Mouse (Mus musculus): ENCODE results near the gene Ubl7. TPM values are rescaled to one million over a fixed set of nuclear protein-coding genes. Genes with fewer than 3 reads are reported as not detected.

Gene Ubl7
- polyA plus RNA-seq, 1 experiment = 62.0 TPM

DNA sequence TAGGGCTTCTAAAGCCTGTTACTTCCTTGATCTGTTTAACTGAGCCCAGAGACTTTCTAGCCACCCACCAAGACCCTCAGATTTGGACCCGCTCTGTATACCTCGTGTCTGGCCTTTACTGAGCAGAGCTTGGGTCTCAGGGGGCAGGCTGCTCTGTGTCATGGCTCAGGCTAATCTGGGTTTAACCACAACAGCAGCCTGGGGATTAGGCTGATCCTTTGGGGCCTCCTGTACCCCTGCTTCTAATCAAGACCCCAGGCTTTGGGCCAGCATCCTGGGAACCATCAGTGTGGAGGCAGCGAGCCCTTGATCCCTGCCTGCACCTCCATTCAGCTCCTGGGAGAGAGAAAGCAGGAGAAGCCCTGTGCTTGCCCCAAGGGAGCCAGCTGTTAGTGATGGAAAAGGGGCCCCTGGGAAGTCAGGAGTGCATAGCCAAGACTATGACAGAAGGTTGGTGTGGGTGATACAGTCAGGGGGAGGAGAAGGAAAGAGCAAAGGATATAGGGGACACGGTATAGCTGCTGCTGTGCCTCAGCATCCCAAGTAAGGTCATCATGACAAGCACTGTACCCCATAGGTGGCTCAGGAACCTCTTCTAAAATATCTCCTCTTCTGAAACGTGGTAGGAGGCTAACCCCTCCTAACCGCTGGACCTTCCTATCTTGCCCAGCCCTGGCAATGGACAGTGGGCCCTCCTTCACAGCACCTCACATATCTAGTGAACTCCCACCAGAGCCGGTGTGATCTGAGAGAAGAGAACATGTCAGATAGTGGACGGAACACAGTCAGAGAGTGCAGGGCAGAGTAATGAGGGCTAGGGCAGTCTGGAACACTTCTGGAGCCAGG, 35.2 kb downstream of the Ubl7 start:
- Histone ChIP-seq H3ac (ENCODE audit: control insufficient read depth, insufficient read length) (no peak overlapping the region), H3K36me3 (ENCODE audit: control insufficient read depth, insufficient read depth) (no peaks in the 10 kb centered on the region), H3K79me2 (ENCODE audit: control insufficient read depth, insufficient read depth) (peaks cover 97% of the 10 kb centered on the region), H3K4me2 (ENCODE audit: low read depth) (no peak overlapping the region), H3K4me3 (no peak overlapping the region), H3K27me3 (ENCODE audit: control insufficient read depth, insufficient read depth, insufficient read length) (no peaks in the 10 kb centered on the region)
- TF ChIP-seq USF1 (IDR thresholded peaks at IDR 0.05; ENCODE audit: low read depth) (no peak), REST (IDR thresholded peaks at IDR 0.05; ENCODE audit: insufficient read depth, insufficient read length) (no peak), TCF12 (IDR thresholded peaks at IDR 0.05; ENCODE audit: insufficient read depth, poor library complexity, severe bottlenecking) (no peak), POLR2AphosphoS2 (IDR thresholded peaks at IDR 0.05; ENCODE audit: insufficient read length, low read depth) (no peak), MAX (IDR thresholded peaks at IDR 0.05; ENCODE audit: low read depth) (no peak), E2F4 (IDR thresholded peaks at IDR 0.05; ENCODE audit: insufficient read depth) (no peak), POLR2A (IDR thresholded peaks at IDR 0.05; ENCODE audit: insufficient read length, low read depth) (no peak), SRF (IDR thresholded peaks at IDR 0.05; ENCODE audit: control insufficient read depth, insufficient read length, low read depth) (no peak), TCF3 (IDR thresholded peaks at IDR 0.05; ENCODE audit: insufficient read length, low read depth) (no peak), CEBPB (IDR thresholded peaks at IDR 0.05; ENCODE audit: insufficient read depth, poor library complexity, severe bottlenecking) (no peak), MYOD1 (IDR thresholded peaks at IDR 0.05; ENCODE audit: control insufficient read depth in 1 of 3, insufficient read length in 2 of 3, low read depth in 2 of 3) (no peak), MYOG (IDR thresholded peaks at IDR 0.05; ENCODE audit: control insufficient read depth in 1 of 3, insufficient read depth in 1 of 3, insufficient read length in 2 of 3, low read depth in 2 of 3) (no peak)

DNA sequence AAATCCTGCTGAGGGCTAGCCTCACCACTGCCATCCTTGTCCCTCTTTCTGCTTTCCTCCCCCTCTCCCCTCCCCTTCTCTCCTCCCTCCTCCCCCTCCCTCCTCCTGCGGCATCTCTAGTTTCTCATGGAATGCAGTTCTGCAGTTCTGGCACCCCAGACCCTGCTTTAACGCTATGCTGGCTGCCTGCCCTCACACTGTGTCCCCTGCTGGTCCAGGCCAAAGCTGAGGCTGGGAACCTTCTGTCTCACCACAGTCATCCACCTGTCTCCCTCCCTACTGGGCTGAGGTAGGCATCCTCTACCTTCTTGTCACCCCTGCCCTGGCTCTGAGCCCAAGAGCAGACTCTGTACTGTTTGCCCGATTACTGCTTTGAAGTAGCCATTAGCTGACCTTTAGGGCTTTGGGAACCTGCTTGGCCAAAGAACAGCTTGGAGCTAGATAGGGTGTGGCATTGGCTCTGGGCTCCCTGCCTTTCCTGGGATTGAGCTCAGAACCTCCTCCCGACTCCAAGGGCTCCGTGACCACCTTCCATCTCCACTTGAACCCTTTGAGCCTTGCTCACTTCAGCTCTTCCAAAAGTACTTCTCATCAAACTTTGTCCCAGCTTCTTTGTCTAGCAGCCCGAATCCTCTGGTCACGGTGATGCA, 36.7 kb downstream of the Ubl7 start:
- Histone ChIP-seq H3K79me2 (ENCODE audit: control insufficient read depth, insufficient read depth) (peaks cover 96% of the 10 kb centered on the region), H3K4me2 (ENCODE audit: low read depth) (peak overlapping the region; percentile 67), H3K4me3 (no peak overlapping the region), H3ac (ENCODE audit: control insufficient read depth, insufficient read length) (no peak overlapping the region), H3K27me3 (ENCODE audit: control insufficient read depth, insufficient read depth, insufficient read length) (no peaks in the 10 kb centered on the region), H3K36me3 (ENCODE audit: control insufficient read depth, insufficient read depth) (no peaks in the 10 kb centered on the region)
- TF ChIP-seq MAX (IDR thresholded peaks at IDR 0.05; ENCODE audit: low read depth) (no peak), MYOG (IDR thresholded peaks at IDR 0.05; ENCODE audit: control insufficient read depth in 1 of 3, insufficient read depth in 1 of 3, insufficient read length in 2 of 3, low read depth in 2 of 3) (no peak), TCF12 (IDR thresholded peaks at IDR 0.05; ENCODE audit: insufficient read depth, poor library complexity, severe bottlenecking) (no peak), REST (IDR thresholded peaks at IDR 0.05; ENCODE audit: insufficient read depth, insufficient read length) (no peak), SRF (IDR thresholded peaks at IDR 0.05; ENCODE audit: control insufficient read depth, insufficient read length, low read depth) (no peak), POLR2AphosphoS2 (IDR thresholded peaks at IDR 0.05; ENCODE audit: insufficient read length, low read depth) (no peak), USF1 (IDR thresholded peaks at IDR 0.05; ENCODE audit: low read depth) (no peak), CEBPB (IDR thresholded peaks at IDR 0.05; ENCODE audit: insufficient read depth, poor library complexity, severe bottlenecking) (no peak), TCF3 (IDR thresholded peaks at IDR 0.05; ENCODE audit: insufficient read length, low read depth) (no peak), POLR2A (IDR thresholded peaks at IDR 0.05; ENCODE audit: insufficient read length, low read depth) (no peak), MYOD1 (IDR thresholded peaks at IDR 0.05; ENCODE audit: control insufficient read depth in 1 of 3, insufficient read length in 2 of 3, low read depth in 2 of 3) (no peak), E2F4 (IDR thresholded peaks at IDR 0.05; ENCODE audit: insufficient read depth) (no peak)

DNA sequence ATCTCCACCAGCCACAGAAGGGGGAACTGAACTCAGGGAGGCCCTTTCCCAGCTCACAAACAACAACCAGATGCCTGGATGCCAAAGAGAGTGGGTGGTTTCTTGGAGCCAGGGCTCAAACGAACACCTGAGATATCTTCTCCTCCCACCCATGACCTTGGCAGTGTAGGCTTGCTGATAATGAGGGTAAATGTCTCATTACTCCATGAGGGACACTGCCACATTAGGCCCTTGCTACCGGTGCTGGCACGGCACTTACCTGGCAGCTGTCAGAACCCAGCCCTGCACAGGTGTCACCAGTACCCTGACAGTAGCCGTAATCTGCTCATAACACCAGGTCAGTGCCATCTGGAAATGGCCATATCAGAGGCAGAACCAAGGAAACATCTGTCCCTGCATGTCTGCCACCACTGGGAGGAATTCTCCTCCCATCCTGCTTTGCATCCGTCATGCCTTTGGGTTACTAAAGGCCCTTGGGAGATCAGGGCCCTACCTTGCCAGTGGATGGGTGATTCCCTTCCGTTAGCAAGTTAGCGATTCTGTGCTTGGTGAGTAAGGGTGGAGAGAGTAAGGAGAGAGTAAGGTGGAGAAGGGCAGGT, 37.7 kb downstream of the Ubl7 start:
- H3K4me2 ChIP-seq (ENCODE audit: low read depth) = peak overlapping the region; percentile 67
- H3ac ChIP-seq (ENCODE audit: control insufficient read depth, insufficient read length) = no peak overlapping the region
- peak in 2 of 3 experiments; percentile 72 to 76 for TF ChIP-seq MYOD1 (IDR thresholded peaks at IDR 0.05; ENCODE audit: control insufficient read depth in 1 of 3, insufficient read length in 2 of 3, low read depth in 2 of 3)
- TF ChIP-seq POLR2AphosphoS2 (IDR thresholded peaks at IDR 0.05; ENCODE audit: insufficient read length, low read depth) = no peak
- H3K36me3 ChIP-seq (ENCODE audit: control insufficient read depth, insufficient read depth) = no peaks in the 10 kb centered on the region
- no peak overlapping the region for H3K4me3 ChIP-seq
- no peaks in the 10 kb centered on the region for H3K27me3 ChIP-seq (ENCODE audit: control insufficient read depth, insufficient read depth, insufficient read length)
- peaks cover 96% of the 10 kb centered on the region for H3K79me2 ChIP-seq (ENCODE audit: control insufficient read depth, insufficient read depth)

DNA sequence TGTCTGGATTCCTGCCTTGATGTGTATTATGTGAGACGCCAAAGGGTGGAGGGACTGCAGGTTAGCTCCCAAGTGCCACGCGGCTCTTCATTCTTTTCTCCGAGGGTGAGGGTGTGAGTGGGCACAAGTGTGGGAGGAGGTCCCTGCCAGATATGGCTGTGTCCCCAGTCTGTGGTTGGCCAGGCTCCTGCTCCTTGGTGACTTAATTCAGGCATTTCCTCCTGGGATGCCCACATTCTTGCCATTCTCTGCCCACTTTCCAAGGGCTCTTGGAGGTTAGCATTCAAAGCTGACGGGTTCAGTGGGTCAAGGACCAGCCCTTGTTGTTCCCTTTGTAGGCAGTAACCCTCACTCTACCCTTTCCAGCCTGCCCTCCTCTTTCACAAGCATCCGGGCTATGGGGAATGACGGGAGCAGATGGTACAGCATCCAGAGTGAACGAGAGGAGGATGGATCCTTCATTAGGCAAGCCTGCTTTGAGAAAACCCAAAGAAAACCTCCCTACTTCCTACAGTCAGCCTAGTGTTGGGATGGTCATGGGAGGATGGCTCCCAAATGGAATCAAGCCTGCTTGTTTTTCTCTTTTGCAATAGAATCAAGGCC, 38.4 kb downstream of the Ubl7 start:
- H3K4me3 ChIP-seq = no peak overlapping the region
- peak overlapping the region; percentile 67 for H3K4me2 ChIP-seq (ENCODE audit: low read depth)
- H3K27me3 ChIP-seq (ENCODE audit: control insufficient read depth, insufficient read depth, insufficient read length) = no peaks in the 10 kb centered on the region
- no peak overlapping the region for H3ac ChIP-seq (ENCODE audit: control insufficient read depth, insufficient read length)
- H3K36me3 ChIP-seq (ENCODE audit: control insufficient read depth, insufficient read depth) = no peaks in the 10 kb centered on the region
- H3K79me2 ChIP-seq (ENCODE audit: control insufficient read depth, insufficient read depth) = peaks cover 96% of the 10 kb centered on the region
- TF ChIP-seq MYOD1 (IDR thresholded peaks at IDR 0.05; ENCODE audit: control insufficient read depth in 1 of 3, insufficient read length in 2 of 3, low read depth in 2 of 3) (peak in 2 of 3 experiments; percentile 52 to 75), MYOG (IDR thresholded peaks at IDR 0.05; ENCODE audit: control insufficient read depth in 1 of 3, insufficient read depth in 1 of 3, insufficient read length in 2 of 3, low read depth in 2 of 3) (no peak)
